ENCODE assay signal across 8 mouse cellular contexts in the genomic region with DNA sequence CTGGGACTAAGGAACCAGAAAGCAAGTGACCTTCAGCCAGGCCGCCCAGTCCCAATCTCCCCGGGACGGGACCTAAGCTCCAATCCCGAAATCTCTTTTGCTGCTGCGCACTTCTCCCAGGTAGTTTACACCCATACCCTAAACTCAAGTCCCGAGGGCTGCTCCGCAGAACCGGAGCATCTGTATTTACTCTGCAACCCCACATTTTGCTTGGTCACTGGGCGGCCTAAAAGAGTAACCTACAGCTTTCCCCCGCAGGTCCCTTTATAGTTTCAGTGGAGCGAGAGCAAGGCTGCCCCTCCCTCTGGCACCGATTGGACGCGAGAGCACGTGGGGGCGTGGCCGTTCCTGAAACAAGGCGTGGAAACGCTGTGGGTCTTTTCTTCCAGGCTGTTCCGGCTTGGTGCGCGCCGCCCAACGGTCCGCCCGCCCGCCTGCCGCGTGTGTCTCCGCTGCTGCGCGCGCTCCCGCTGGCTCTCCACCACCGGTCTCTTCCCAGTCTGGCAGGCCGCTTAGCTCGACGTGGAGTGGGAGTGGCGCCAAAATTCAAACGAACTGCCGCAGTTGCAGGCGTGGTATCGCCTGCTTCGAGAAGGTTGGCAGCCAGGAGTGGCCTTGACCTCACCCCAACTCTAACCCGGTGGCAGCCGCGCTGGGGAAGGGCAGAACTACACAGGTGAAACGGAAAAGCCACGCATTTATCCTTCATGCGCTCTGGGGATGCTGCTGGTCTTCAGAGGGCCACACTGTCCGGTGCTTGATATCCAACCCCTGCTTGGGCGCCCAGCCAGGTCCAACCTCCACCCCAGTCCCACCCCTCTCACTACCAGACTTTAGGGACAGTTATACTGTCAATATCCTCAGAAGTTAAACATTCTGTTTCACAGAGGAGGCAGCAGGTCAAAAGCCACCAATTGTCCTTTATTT. TPM values are rescaled to one million over a fixed set of nuclear protein-coding genes. Genes with fewer than 3 reads are reported as not detected.
A peak's percentile ranks its signal among the peaks of the same experiment; 100 is the strongest.
DNase-seq lines count a peak whose midpoint lies in the region; ATAC-seq and TF ChIP-seq lines count a peak whose summit lies in the region.
"Not testable (repeated sequence)": the region's sequence is repeated elsewhere in the genome, so short reads cannot be mapped to it uniquely, and the experiment has no call there.

No protein-coding gene starts in this region.

- intact Hi-C loops in left cerebral cortex, postnatal 36 days (cut with DNase I) = not testable (repeated sequence)

- TF ChIP-seq CTCF in intestine, postnatal 0 days (IDR thresholded peaks at IDR 0.05; ENCODE audit: low read depth) = 0 out of 2 replicates have a peak, but pooled peaks have one; percentile 11

- not testable (repeated sequence) for H3K27me3 ChIP-seq in embryonic facial prominence, embryonic 10.5 days (replicated peaks; ENCODE audit: low read depth, poor library complexity, severe bottlenecking); intestine, postnatal 0 days (replicated peaks; ENCODE audit: control insufficient read depth, insufficient read depth, low read length); midbrain, embryonic 10.5 days (ENCODE audit: low read depth, poor library complexity, severe bottlenecking)

- WGBS in embryonic facial prominence, embryonic 10.5 days = 2% methylated on average over 52 of the region's 52 CpGs
- 2% methylated on average over 46 of the region's 52 CpGs for WGBS in intestine, postnatal 0 days
- WGBS in midbrain, embryonic 10.5 days = 3% methylated on average over 52 of the region's 52 CpGs

- peak; percentile 92 for DNase-seq in adrenal gland, postnatal 14 days
- DNase-seq in embryonic facial prominence, embryonic 10.5 days (ENCODE audit: low spot score) = peak; percentile 94
- peak; percentile 83 to 87 for DNase-seq in left cerebral cortex, postnatal 36 days (ENCODE audit: low spot score in 2 of 2)
- peak; percentile 88 for DNase-seq in midbrain, embryonic 10.5 days (ENCODE audit: low spot score)
- peak; percentile 77 to 83 for DNase-seq in right cerebral cortex, postnatal 36 days (ENCODE audit: low spot score in 2 of 2)
- peak; percentile 85 to 86 for DNase-seq in urinary bladder, postnatal 4 days (ENCODE audit: low spot score in 2 of 2)

- not testable (repeated sequence) for H3K4me1 ChIP-seq in embryonic facial prominence, embryonic 10.5 days; intestine, postnatal 0 days (replicated peaks; ENCODE audit: control insufficient read depth, insufficient read depth, low read length); midbrain, embryonic 10.5 days

- H3K36me3 ChIP-seq in embryonic facial prominence, embryonic 10.5 days (replicated peaks); intestine, postnatal 0 days (ENCODE audit: control insufficient read depth, insufficient read depth); midbrain, embryonic 10.5 days: not testable (repeated sequence)

- H3K4me2 ChIP-seq in intestine, postnatal 0 days (replicated peaks; ENCODE audit: low read depth) = peak overlapping the region; percentile 68

- H3K27ac ChIP-seq in embryonic facial prominence, embryonic 10.5 days (replicated peaks) = peak overlapping the region; percentile 73
- H3K27ac ChIP-seq in intestine, postnatal 0 days (ENCODE audit: low read depth, low read length) = not testable (repeated sequence)
- peak overlapping the region; percentile 76 for H3K27ac ChIP-seq in midbrain, embryonic 10.5 days (replicated peaks)

- H3K9ac ChIP-seq in intestine, postnatal 0 days (ENCODE audit: low read depth, low read length) = not testable (repeated sequence)

- ATAC-seq in granulocyte monocyte progenitor cell, adult 5-6 weeks (replicated peaks; ENCODE audit: poor library complexity, severe bottlenecking) = peak; percentile 95
- ATAC-seq in intestine, postnatal 0 days = peak; percentile 99

- H3K4me3 ChIP-seq in embryonic facial prominence, embryonic 10.5 days = peak overlapping the region; percentile 55
- peak overlapping the region; percentile 40 for H3K4me3 ChIP-seq in intestine, postnatal 0 days (ENCODE audit: low read depth, low read length)
- H3K4me3 ChIP-seq in midbrain, embryonic 10.5 days = peak overlapping the region; percentile 54

- not testable (repeated sequence) for H3K9me3 ChIP-seq in embryonic facial prominence, embryonic 10.5 days; intestine, postnatal 0 days (ENCODE audit: control insufficient read depth); midbrain, embryonic 10.5 days (replicated peaks)

RNA-seq across cellular contexts. Expression of gene Trim43c, which starts 19.9 kb away (rescaled TPM):
- total RNA-seq in adrenal gland, postnatal 14 days (2021) = not detected in 2 replicates
- 0.12 and 0.21 TPM in 2 replicates for polyA plus RNA-seq in embryonic facial prominence, embryonic 10.5 days (2016; fragmentation: Nextera tagmentation; extraction: Ambion mirVana)
- not detected in 2 replicates for total RNA-seq in granulocyte monocyte progenitor cell, adult 5-6 weeks (2014; fragmentation: Nextera tagmentation)
- 0.10 and 0.60 TPM in 2 replicates for total RNA-seq in granulocyte monocyte progenitor cell, adult 5-6 weeks (2017)
- not detected in 2 replicates for polyA plus RNA-seq in intestine, postnatal 0 days (2015; fragmentation: Nextera tagmentation; extraction: Ambion mirVana)
- under 1 TPM in 1 of 2 experiments, not detected in 1; 0.17 TPM for total RNA-seq in left cerebral cortex, postnatal 36 days (2021)
- polyA plus RNA-seq in midbrain, embryonic 10.5 days (2016; fragmentation: Nextera tagmentation; extraction: Ambion mirVana) = 0.06 TPM in 1 of 2 replicates, not detected in the other
